Mouse (Mus musculus): ENCODE data around the gene Lep.

DNA sequence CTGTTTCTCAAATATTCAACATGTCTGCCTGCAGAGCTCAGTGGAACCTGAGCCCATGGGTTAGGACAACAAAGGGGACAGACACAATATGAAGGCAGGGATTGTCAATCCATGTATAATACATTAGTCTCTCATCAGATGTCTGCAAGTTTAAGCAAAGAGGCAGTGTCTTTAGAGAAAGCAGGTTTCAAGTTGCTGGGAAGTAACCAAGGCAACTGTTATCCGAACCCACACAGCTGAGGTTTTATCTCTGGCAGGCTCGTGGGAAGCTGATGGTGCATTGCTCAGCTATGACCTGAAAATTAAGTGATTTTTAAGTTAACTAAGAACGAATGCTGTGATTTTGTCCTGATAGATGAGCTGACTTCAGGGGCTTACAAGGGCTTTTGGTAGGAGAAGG lies 40.4 kb downstream of the Lep start:
- TF ChIP-seq CTCF (IDR thresholded peaks at IDR 0.05; ENCODE audit: extremely low read depth, insufficient read length, insufficient replicate concordance, low read depth, low read length): no peak
- no peak for TF ChIP-seq POLR2A (IDR thresholded peaks at IDR 0.05; ENCODE audit: low read depth, low read length)

All from small intestine, adult 2 months (tissue).